Mouse (Mus musculus) limb, embryonic 15.5 days (tissue): ENCODE measurements around the gene Chrm3. TPM values are rescaled to one million over a fixed set of nuclear protein-coding genes. Genes with fewer than 3 reads are reported as not detected.

Source experiments
- ATAC-seq: fragments of 200-750 bp; cut with Nextera tagmentation; 2 replicates; pipeline ENCODE4 v1.8.0; 2017; ENCODE audit warnings: low read depth, moderate TSS enrichment; ENCODE audit not compliant: insufficient number of reproducible peaks, low FRiP score, low TSS enrichment
- H3K27ac ChIP-seq: fragments of 300-500 bp; sonication (generic); 2 replicates; pipeline ENCODE4 v1.5.1; 2015; ENCODE audit warnings: moderate library complexity, mild to moderate bottlenecking, inconsistent platforms
- H3K27me3 ChIP-seq: fragments of 300-500 bp; sonication (generic); 2 replicates; pipeline ENCODE4 v1.6.1; 2015; ENCODE audit warnings: inconsistent platforms
- H3K36me3 ChIP-seq: fragments of 300-500 bp; sonication (generic); 2 replicates; pipeline ENCODE4 v1.6.1; 2015; ENCODE audit warnings: inconsistent platforms
- H3K4me1 ChIP-seq: fragments of 300-500 bp; sonication (generic); 2 replicates; pipeline ENCODE4 v1.6.1; 2015; ENCODE audit warnings: inconsistent platforms
- H3K4me2 ChIP-seq: fragments of 300-500 bp; sonication (generic); 2 replicates; pipeline ENCODE4 v1.6.1; 2015; ENCODE audit warnings: mild to moderate bottlenecking, inconsistent platforms
- H3K4me3 ChIP-seq: fragments of 300-500 bp; sonication (generic); 2 replicates; pipeline ENCODE4 v1.5.1; 2015; ENCODE audit warnings: mild to moderate bottlenecking, inconsistent platforms
- H3K9ac ChIP-seq: fragments of 300-500 bp; sonication (generic); 2 replicates; pipeline ENCODE4 v1.6.1; 2015; ENCODE audit warnings: inconsistent platforms
- H3K9me3 ChIP-seq: fragments of 300-500 bp; sonication (generic); 2 replicates; pipeline ENCODE4 v1.6.1; 2016; ENCODE audit warnings: inconsistent platforms
- WGBS: fragments of 180-500 bp; shearing (Covaris S2); methylation state at CpG from one replicate; pipeline ENCODE4 v1.1.7; 2015; 5-methylcytosine and 5-hydroxymethylcytosine counted together
- polyA plus RNA-seq: library from polyadenylated mRNA; unstranded; fragments of >200 nt; fragmentation: Nextera tagmentation; extraction: Ambion mirVana; gene quantifications from 2 replicates; pipeline ENCODE4 v1.2.1, GENCODE M21; 2015

The Chrm3 gene
- polyA plus RNA-seq, 1 experiment from 2014 or later, result 1.2 TPM

GRCm38 (mm10) chr13:10220403-10220802 is 140.2 kb downstream of the Chrm3 start:
- ATAC-seq, result no peak
- Histone ChIP-seq H3K36me3 (no peaks in the 10 kb centered on the region), H3K4me1 (no peaks in the 10 kb centered on the region), H3K9ac (no peak overlapping the region), H3K27ac (no peak overlapping the region), H3K4me2 (no peak overlapping the region), H3K27me3 (no peaks in the 10 kb centered on the region), H3K9me3 (no peaks in the 10 kb centered on the region), H3K4me3 (no peak overlapping the region)
- WGBS, result 70% methylated on average over 4 of the region's 4 CpGs

DNA sequence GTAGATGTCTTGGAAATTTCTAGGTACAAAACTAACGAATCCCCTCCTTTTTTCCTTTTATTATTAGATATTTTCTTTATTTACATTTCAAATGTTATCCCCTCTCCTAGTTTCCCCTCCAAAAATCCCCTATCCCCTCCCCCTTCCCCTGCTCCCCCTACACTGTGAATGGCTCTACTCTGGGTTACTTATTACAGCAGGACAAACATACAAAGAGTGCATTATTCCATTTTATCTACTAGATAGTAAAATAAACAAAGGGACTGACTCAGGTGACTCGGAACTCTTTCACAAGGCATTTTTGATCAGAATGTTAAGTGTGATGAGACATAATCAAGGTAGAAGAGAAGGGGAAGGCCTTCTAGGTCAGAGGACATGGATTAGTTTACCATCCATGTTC is 148.5 kb downstream of the Chrm3 start:
- Histone ChIP-seq H3K9me3 (no peaks in the 10 kb centered on the region), H3K27ac (no peak overlapping the region), H3K9ac (no peak overlapping the region), H3K27me3 (no peaks in the 10 kb centered on the region), H3K4me1 (peaks cover 3% of the 10 kb centered on the region; the same call in 1 of the 2 replicates), H3K36me3 (no peaks in the 10 kb centered on the region), H3K4me3 (no peak overlapping the region), H3K4me2 (no peak overlapping the region)
- 88% methylated on average over 2 of the region's 2 CpGs for WGBS
- ATAC-seq, result no peak

GRCm38 (mm10) chr13:10210522-10211244 is 150.0 kb downstream of the Chrm3 start:
- H3K4me3 ChIP-seq, result no peak overlapping the region
- H3K27ac ChIP-seq, result no peak overlapping the region
- no peaks in the 10 kb centered on the region for H3K36me3 ChIP-seq
- 90% methylated on average over 1 of the region's 1 CpGs for WGBS
- H3K27me3 ChIP-seq, result no peaks in the 10 kb centered on the region
- no peaks in the 10 kb centered on the region for H3K9me3 ChIP-seq
- H3K9ac ChIP-seq, result no peak overlapping the region
- H3K4me1 ChIP-seq, result peaks cover 3% of the 10 kb centered on the region; the same call in 1 of the 2 replicates
- no peak for ATAC-seq
- no peak overlapping the region for H3K4me2 ChIP-seq

- no peaks in the 10 kb centered on the region for H3K4me1 ChIP-seq
- 81% methylated on average over 6 of the region's 6 CpGs for WGBS
- no peak overlapping the region for H3K4me2 ChIP-seq
- H3K4me3 ChIP-seq, result no peak overlapping the region
- no peaks in the 10 kb centered on the region for H3K27me3 ChIP-seq
- no peak overlapping the region for H3K27ac ChIP-seq
- no peak for ATAC-seq
- no peaks in the 10 kb centered on the region for H3K9me3 ChIP-seq
- no peaks in the 10 kb centered on the region for H3K36me3 ChIP-seq
- H3K9ac ChIP-seq, result no peak overlapping the region
These were observed 161.3 kb downstream of the Chrm3 start for GRCm38 (mm10) chr13:10199206-10199956.

GRCm38 (mm10) chr13:10189829-10190228 is 170.8 kb downstream of the Chrm3 start:
- H3K36me3 ChIP-seq, result no peaks in the 10 kb centered on the region

GRCm38 (mm10) chr13:10187926-10188325 is 172.7 kb downstream of the Chrm3 start:
- Histone ChIP-seq H3K9me3 (no peaks in the 10 kb centered on the region), H3K36me3 (no peaks in the 10 kb centered on the region), H3K27ac (no peak overlapping the region), H3K4me2 (no peak overlapping the region), H3K4me3 (no peak overlapping the region), H3K4me1 (no peaks in the 10 kb centered on the region), H3K9ac (no peak overlapping the region), H3K27me3 (no peaks in the 10 kb centered on the region)
- 67% methylated on average over 3 of the region's 3 CpGs for WGBS
- no peak for ATAC-seq

More at GRCm38 (mm10) chr13:10189829-10190228, 170.8 kb downstream of the Chrm3 start:
- no peaks in the 10 kb centered on the region for H3K4me1 ChIP-seq
- H3K9me3 ChIP-seq, result no peaks in the 10 kb centered on the region
- H3K9ac ChIP-seq, result no peak overlapping the region
- no peaks in the 10 kb centered on the region for H3K27me3 ChIP-seq
- ATAC-seq, result no peak
- H3K4me3 ChIP-seq, result no peak overlapping the region
- no peak overlapping the region for H3K27ac ChIP-seq
- H3K4me2 ChIP-seq, result no peak overlapping the region
- WGBS, result 54% methylated on average over 2 of the region's 2 CpGs

DNA sequence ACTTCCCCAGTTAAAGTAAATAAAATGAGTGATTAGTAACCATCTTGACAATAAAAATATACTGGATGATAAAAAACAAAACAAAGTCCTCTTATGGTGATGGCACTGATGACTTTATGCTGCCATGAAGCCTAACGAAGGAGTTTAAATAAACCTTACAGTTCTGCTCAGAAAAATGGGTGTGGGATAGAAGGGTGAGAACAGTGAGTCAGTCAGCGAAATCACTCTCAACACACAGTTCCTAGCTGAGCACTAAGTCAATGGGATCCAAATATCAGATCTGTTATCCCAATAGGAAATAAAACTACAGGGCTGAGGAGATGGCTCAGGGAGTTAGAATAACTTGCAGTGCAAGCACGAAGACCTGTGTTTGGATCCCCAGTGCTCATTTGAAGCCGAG is 176.8 kb downstream of the Chrm3 start:
- Histone ChIP-seq H3K27ac (no peak overlapping the region), H3K4me3 (no peak overlapping the region), H3K4me1 (no peaks in the 10 kb centered on the region), H3K27me3 (no peaks in the 10 kb centered on the region), H3K9me3 (no peaks in the 10 kb centered on the region), H3K9ac (no peak overlapping the region), H3K36me3 (no peaks in the 10 kb centered on the region), H3K4me2 (no peak overlapping the region)
- WGBS, result 86% methylated on average over 4 of the region's 4 CpGs
- no peak for ATAC-seq

DNA sequence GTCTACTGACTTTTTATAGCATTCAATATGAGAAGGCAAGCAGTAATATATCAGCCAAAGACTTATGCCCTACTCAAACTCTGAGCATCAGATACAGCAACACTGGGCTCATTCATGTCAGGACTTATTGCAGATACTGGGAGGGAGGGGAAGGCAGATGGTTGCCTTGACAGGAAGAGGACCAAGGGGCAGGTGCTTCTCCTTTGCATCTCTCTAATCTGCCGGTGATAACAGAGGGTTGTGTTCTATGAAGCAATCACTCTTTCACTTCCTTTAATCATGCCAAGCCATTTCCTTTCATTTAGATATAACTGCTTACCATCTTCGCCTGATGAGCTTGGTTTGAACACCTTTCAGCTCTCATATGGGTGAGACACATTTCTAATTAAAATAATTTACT is 177.9 kb downstream of the Chrm3 start:
- Histone ChIP-seq H3K4me3 (no peak overlapping the region), H3K4me1 (no peaks in the 10 kb centered on the region), H3K36me3 (no peaks in the 10 kb centered on the region), H3K27ac (no peak overlapping the region), H3K9me3 (no peaks in the 10 kb centered on the region), H3K27me3 (no peaks in the 10 kb centered on the region), H3K4me2 (no peak overlapping the region), H3K9ac (no peak overlapping the region)
- 67% methylated on average over 2 of the region's 2 CpGs for WGBS
- no peak for ATAC-seq

GRCm38 (mm10) chr13:10170529-10170928 is 190.1 kb downstream of the Chrm3 start:
- Histone ChIP-seq H3K27ac (no peak overlapping the region), H3K27me3 (no peaks in the 10 kb centered on the region), H3K4me3 (no peak overlapping the region), H3K4me2 (no peak overlapping the region), H3K9ac (no peak overlapping the region), H3K36me3 (no peaks in the 10 kb centered on the region), H3K9me3 (no peaks in the 10 kb centered on the region), H3K4me1 (no peaks in the 10 kb centered on the region)
- ATAC-seq, result no peak
- 90% methylated on average over 2 of the region's 2 CpGs for WGBS

DNA sequence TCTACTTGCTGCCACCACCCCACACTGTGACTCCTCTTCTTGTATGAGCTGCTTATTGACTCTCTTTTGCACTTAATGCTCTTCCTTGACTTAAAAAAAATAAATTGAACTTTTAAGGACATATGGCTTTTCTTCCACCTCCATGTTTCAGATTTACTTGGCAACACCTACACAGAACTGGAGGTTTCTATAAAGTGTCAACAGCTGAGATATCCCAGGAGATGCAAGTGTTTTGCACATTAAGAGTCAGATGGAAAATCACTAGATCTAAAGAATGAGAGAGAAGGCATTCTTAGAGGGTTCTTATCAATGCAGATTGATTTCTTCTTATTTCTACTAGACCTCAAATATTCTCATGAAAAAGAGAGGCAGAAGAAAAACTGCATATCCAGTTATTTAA is 197.3 kb downstream of the Chrm3 start:
- Histone ChIP-seq H3K27me3 (no peaks in the 10 kb centered on the region), H3K4me3 (no peak overlapping the region), H3K4me1 (no peaks in the 10 kb centered on the region), H3K27ac (no peak overlapping the region), H3K36me3 (no peaks in the 10 kb centered on the region), H3K9me3 (no peaks in the 10 kb centered on the region), H3K4me2 (no peak overlapping the region), H3K9ac (no peak overlapping the region)
- ATAC-seq, result no peak

DNA sequence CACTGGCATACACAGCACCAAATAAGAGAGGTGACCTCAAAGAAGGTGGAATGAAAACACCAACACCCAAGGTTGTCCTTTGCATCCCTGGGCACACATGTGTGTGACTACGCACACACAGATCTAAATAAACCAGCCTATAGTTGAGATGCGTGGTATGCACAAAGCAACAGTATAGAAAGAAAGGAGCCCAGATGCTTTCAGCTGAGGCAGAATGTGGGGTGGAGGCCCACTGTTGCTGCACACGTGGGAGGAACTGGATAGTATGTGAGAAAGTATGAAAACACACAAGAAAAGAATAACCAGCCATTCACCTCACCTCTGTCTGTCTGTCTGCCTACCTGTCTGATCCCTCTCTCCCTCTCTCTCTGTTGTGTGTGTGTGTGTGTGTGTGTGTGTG is 203.2 kb downstream of the Chrm3 start:
- H3K4me2 ChIP-seq, result no peak overlapping the region
- no peak overlapping the region for H3K27ac ChIP-seq
- H3K9me3 ChIP-seq, result no peaks in the 10 kb centered on the region
- H3K4me3 ChIP-seq, result no peak overlapping the region
- H3K4me1 ChIP-seq, result no peaks in the 10 kb centered on the region
- no peak for ATAC-seq
- no peaks in the 10 kb centered on the region for H3K36me3 ChIP-seq
- H3K27me3 ChIP-seq, result no peaks in the 10 kb centered on the region
- H3K9ac ChIP-seq, result no peak overlapping the region
- 84% methylated on average over 3 of the region's 3 CpGs for WGBS

- H3K36me3 ChIP-seq, result no peaks in the 10 kb centered on the region
- H3K4me1 ChIP-seq, result no peaks in the 10 kb centered on the region
- 73% methylated on average over 4 of the region's 4 CpGs for WGBS
- no peak for ATAC-seq
- no peak overlapping the region for H3K27ac ChIP-seq
- no peaks in the 10 kb centered on the region for H3K9me3 ChIP-seq
- no peak overlapping the region for H3K9ac ChIP-seq
- H3K4me2 ChIP-seq, result no peak overlapping the region
- no peaks in the 10 kb centered on the region for H3K27me3 ChIP-seq
- H3K4me3 ChIP-seq, result no peak overlapping the region
These were observed 220.1 kb downstream of the Chrm3 start for GRCm38 (mm10) chr13:10140573-10140972.
